Mouse (Mus musculus): Measurements from ENCODE around the gene Arhgef7. TPM values are rescaled to one million over a fixed set of nuclear protein-coding genes. Genes with fewer than 3 reads are reported as not detected.
A peak's percentile ranks its signal among the peaks of the same experiment; 100 is the strongest.

Arhgef7 gene
- polyA plus RNA-seq, 1 experiment from 2014 or later, result 12.6 TPM

- no peak overlapping the region for H3K27ac ChIP-seq (replicated peaks)
- H3K9ac ChIP-seq (ENCODE audit: low read length), result no peak overlapping the region
- ATAC-seq (ENCODE audit: low FRiP score, low TSS enrichment) (no peak), DNase-seq (ENCODE audit: low spot score) (no peak)
- H3K4me3 ChIP-seq (ENCODE audit: low read depth, low read length), result no peak overlapping the region
- H3K9me3 ChIP-seq (ENCODE audit: control insufficient read depth, low read length), result no peaks in the 10 kb centered on the region
- H3K4me1 ChIP-seq (replicated peaks; ENCODE audit: control insufficient read depth, insufficient read depth), result peaks cover 6% of the 10 kb centered on the region; the same call in 1 of the 2 replicates
- no peaks in the 10 kb centered on the region for H3K27me3 ChIP-seq (ENCODE audit: control insufficient read depth, insufficient read depth, low read length)
- no peaks in the 10 kb centered on the region for H3K36me3 ChIP-seq (ENCODE audit: control insufficient read depth, insufficient read depth, low read length)
- TF ChIP-seq EP300 (optimal IDR thresholded peaks at IDR 0.05) (no peak), CTCF (IDR thresholded peaks at IDR 0.05; ENCODE audit: low read depth) (no peak)
- H3K4me2 ChIP-seq (replicated peaks; ENCODE audit: low read depth), result no peak overlapping the region
Observed at GRCm38 (mm10) chr8:11754723-11755122, 27.2 kb downstream of the Arhgef7 start.

- Histone ChIP-seq H3K27ac (replicated peaks) (no peak overlapping the region), H3K27me3 (ENCODE audit: control insufficient read depth, insufficient read depth, low read length) (no peaks in the 10 kb centered on the region), H3K9ac (ENCODE audit: low read length) (no peak overlapping the region), H3K4me1 (replicated peaks; ENCODE audit: control insufficient read depth, insufficient read depth) (peaks cover 6% of the 10 kb centered on the region; the same call in 1 of the 2 replicates), H3K4me3 (ENCODE audit: low read depth, low read length) (no peak overlapping the region), H3K9me3 (ENCODE audit: control insufficient read depth, low read length) (no peaks in the 10 kb centered on the region), H3K4me2 (replicated peaks; ENCODE audit: low read depth) (no peak overlapping the region), H3K36me3 (ENCODE audit: control insufficient read depth, insufficient read depth, low read length) (no peaks in the 10 kb centered on the region)
- ATAC-seq (ENCODE audit: low FRiP score, low TSS enrichment) (no peak), DNase-seq (ENCODE audit: low spot score) (peak; percentile 77)
- WGBS, result 15% methylated on average over 5 of the region's 5 CpGs
- TF ChIP-seq EP300 (optimal IDR thresholded peaks at IDR 0.05) (no peak), CTCF (IDR thresholded peaks at IDR 0.05; ENCODE audit: low read depth) (peak; percentile 78)
Observed at GRCm38 (mm10) chr8:11755873-11756272, 28.4 kb downstream of the Arhgef7 start.

GRCm38 (mm10) chr8:11757568-11758481 lies 30.3 kb downstream of the Arhgef7 start:
- WGBS, result 3% methylated on average over 47 of the region's 59 CpGs
- ATAC-seq (ENCODE audit: low FRiP score, low TSS enrichment) (peak; percentile 97), DNase-seq (ENCODE audit: low spot score) (peak; percentile 94)
- Histone ChIP-seq H3K36me3 (ENCODE audit: control insufficient read depth, insufficient read depth, low read length) (no peaks in the 10 kb centered on the region), H3K4me3 (ENCODE audit: low read depth, low read length) (peak overlapping the region; percentile 89), H3K4me2 (replicated peaks; ENCODE audit: low read depth) (peak overlapping the region; percentile 77), H3K27me3 (ENCODE audit: control insufficient read depth, insufficient read depth, low read length) (no peaks in the 10 kb centered on the region), H3K9me3 (ENCODE audit: control insufficient read depth, low read length) (no peaks in the 10 kb centered on the region), H3K27ac (replicated peaks) (peak overlapping the region; percentile 91), H3K9ac (ENCODE audit: low read length) (peak overlapping the region; percentile 89), H3K4me1 (replicated peaks; ENCODE audit: control insufficient read depth, insufficient read depth) (peaks cover 6% of the 10 kb centered on the region; the same call in 1 of the 2 replicates)
- TF ChIP-seq CTCF (IDR thresholded peaks at IDR 0.05; ENCODE audit: low read depth), result no peak
- no peak for TF ChIP-seq EP300 (optimal IDR thresholded peaks at IDR 0.05)

- TF ChIP-seq EP300 (optimal IDR thresholded peaks at IDR 0.05), result no peak
- TF ChIP-seq CTCF (IDR thresholded peaks at IDR 0.05; ENCODE audit: low read depth), result peak; percentile 35
- peak overlapping the region; percentile 89 for H3K4me3 ChIP-seq (ENCODE audit: low read depth, low read length)
- H3K27ac ChIP-seq (replicated peaks), result peak overlapping the region; percentile 91
- DNase-seq (ENCODE audit: low spot score) (no peak), ATAC-seq (ENCODE audit: low FRiP score, low TSS enrichment) (peak; percentile 17; the same call in 1 of the 2 replicates)
- H3K27me3 ChIP-seq (ENCODE audit: control insufficient read depth, insufficient read depth, low read length), result no peaks in the 10 kb centered on the region
- H3K9me3 ChIP-seq (ENCODE audit: control insufficient read depth, low read length), result no peaks in the 10 kb centered on the region
- no peaks in the 10 kb centered on the region for H3K36me3 ChIP-seq (ENCODE audit: control insufficient read depth, insufficient read depth, low read length)
- peak overlapping the region; percentile 77 for H3K4me2 ChIP-seq (replicated peaks; ENCODE audit: low read depth)
- peaks cover 6% of the 10 kb centered on the region; the same call in 1 of the 2 replicates for H3K4me1 ChIP-seq (replicated peaks; ENCODE audit: control insufficient read depth, insufficient read depth)
- WGBS, result 1% methylated on average over 41 of the region's 53 CpGs
- peak overlapping the region; percentile 89 for H3K9ac ChIP-seq (ENCODE audit: low read length)
Observed at GRCm38 (mm10) chr8:11758482-11759281, 31.2 kb downstream of the Arhgef7 start.

- H3K9me3 ChIP-seq (ENCODE audit: control insufficient read depth, low read length), result no peaks in the 10 kb centered on the region
- peaks cover 6% of the 10 kb centered on the region; the same call in 1 of the 2 replicates for H3K4me1 ChIP-seq (replicated peaks; ENCODE audit: control insufficient read depth, insufficient read depth)
- ATAC-seq (ENCODE audit: low FRiP score, low TSS enrichment) (no peak), DNase-seq (ENCODE audit: low spot score) (no peak)
- H3K4me2 ChIP-seq (replicated peaks; ENCODE audit: low read depth), result no peak overlapping the region
- WGBS, result 80% methylated on average over 6 of the region's 6 CpGs
- no peaks in the 10 kb centered on the region for H3K27me3 ChIP-seq (ENCODE audit: control insufficient read depth, insufficient read depth, low read length)
- no peak overlapping the region for H3K9ac ChIP-seq (ENCODE audit: low read length)
- no peak overlapping the region for H3K27ac ChIP-seq (replicated peaks)
- no peaks in the 10 kb centered on the region for H3K36me3 ChIP-seq (ENCODE audit: control insufficient read depth, insufficient read depth, low read length)
- no peak overlapping the region for H3K4me3 ChIP-seq (ENCODE audit: low read depth, low read length)
- no peak for TF ChIP-seq EP300 (optimal IDR thresholded peaks at IDR 0.05)
- no peak for TF ChIP-seq CTCF (IDR thresholded peaks at IDR 0.05; ENCODE audit: low read depth)
Observed at GRCm38 (mm10) chr8:11761551-11761950, 34.0 kb downstream of the Arhgef7 start.

Measured in stomach, postnatal 0 days (tissue).